ENCODE assay signal across 12 mouse cellular contexts in the genomic region with DNA sequence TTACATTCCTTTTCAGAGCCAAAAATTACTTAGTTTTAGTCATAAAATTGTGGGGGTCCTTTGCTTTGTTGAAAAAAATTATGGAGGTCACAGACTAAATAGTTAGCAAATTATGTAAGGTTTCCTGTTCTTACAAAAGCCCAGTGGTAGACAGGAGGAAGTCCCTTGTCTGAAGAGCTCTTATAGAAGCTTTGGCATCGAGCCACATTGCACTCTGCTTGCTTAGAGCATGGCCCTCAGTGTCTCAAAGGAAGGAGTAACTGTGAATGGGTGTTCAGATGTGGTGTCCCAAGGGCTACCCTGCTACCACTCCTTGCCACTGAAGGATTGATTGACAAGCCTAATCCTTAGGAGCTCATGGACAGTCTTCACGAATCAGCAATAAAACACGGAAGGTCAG. TPM values are rescaled to one million over a fixed set of nuclear protein-coding genes. Genes with fewer than 3 reads are reported as not detected.
DNase-seq lines count a peak whose midpoint lies in the region; ATAC-seq and TF ChIP-seq lines count a peak whose summit lies in the region.
"Had no signal": no experiment of that assay in that cellular context is flagged by ENCODE, and none has a peak within 500 bp of the region (broad histone marks: within the 10 kb centered on the region; RNA-seq: fewer than 3 reads in every experiment).

No protein-coding gene starts in this region.

- no peak overlapping the region for H3K9ac ChIP-seq in forebrain, embryonic 13.5 days

- no peak for TF ChIP-seq POLR2A in spleen, adult 2 months (IDR thresholded peaks at IDR 0.05; ENCODE audit: low read depth, low read length)

- H3K36me3 ChIP-seq in spleen, adult 2 months (ENCODE audit: control insufficient read depth, insufficient read depth, low read length) = no peaks in the 10 kb centered on the region
- no peaks in the 10 kb centered on the region for H3K36me3 ChIP-seq in forebrain, embryonic 13.5 days (ENCODE audit: poor library complexity, severe bottlenecking)

- no peak overlapping the region for H3K4me3 ChIP-seq in spleen, adult 2 months (ENCODE audit: extremely low read depth, insufficient read depth, insufficient read length)
- no peak overlapping the region for H3K4me3 ChIP-seq in forebrain, embryonic 13.5 days

- no peaks in the 10 kb centered on the region for H3K4me1 ChIP-seq in spleen, adult 2 months (ENCODE audit: control insufficient read depth, insufficient read depth, insufficient read length)
- no peaks in the 10 kb centered on the region for H3K4me1 ChIP-seq in forebrain, embryonic 13.5 days

- ATAC-seq in monocyte, adult 5-6 weeks (replicated peaks; ENCODE audit: insufficient number of reproducible peaks, low FRiP score, low TSS enrichment, poor library complexity, severe bottlenecking) = peak; percentile 66
- ATAC-seq in forebrain, embryonic 13.5 days = no peak

- TF ChIP-seq CTCF in spleen, adult 2 months (IDR thresholded peaks at IDR 0.05; ENCODE audit: extremely low read depth, insufficient read depth, insufficient read length, insufficient replicate concordance) = no peak

- 15% methylated on average over 3 of the region's 3 CpGs for WGBS in spleen, adult 2 months
- WGBS in forebrain, embryonic 13.5 days = 67% methylated on average over 3 of the region's 3 CpGs

- DNase-seq in heart, adult 11 months = peak; percentile 92
- DNase-seq in heart, postnatal 25 days (ENCODE audit: low spot score) = no peak
- peak; percentile 5 to 14 for DNase-seq in spleen, adult 2 months (ENCODE audit: low read depth in 1 of 2, low spot score in 2 of 2)
- no peak for DNase-seq in spleen, postnatal 14 days (ENCODE audit: low spot score in 2 of 2)
- peak; percentile 63 for DNase-seq in kidney, postnatal 14 days
- no peak for DNase-seq in c-Kit-positive CD71-positive TER-119-positive erythroid progenitor cells, embryonic 14.5 days (ENCODE audit: low spot score)
- DNase-seq: gastrocnemius, postnatal 10 days had no signal

- intact Hi-C loops in heart, postnatal 25 days (cut with DNase I) = no loop called here

- H3K27ac ChIP-seq in spleen, adult 2 months (ENCODE audit: insufficient read depth, low read length) = no peak overlapping the region
- H3K27ac ChIP-seq in forebrain, embryonic 13.5 days = no peak overlapping the region
- H3K27ac ChIP-seq: macrophage had no signal

- no peaks in the 10 kb centered on the region for H3K9me3 ChIP-seq in forebrain, embryonic 13.5 days (replicated peaks)

- H3K27me3 ChIP-seq in spleen, adult 2 months (ENCODE audit: control insufficient read depth, insufficient read depth, low read length) = no peaks in the 10 kb centered on the region
- H3K27me3 ChIP-seq in forebrain, embryonic 13.5 days = no peaks in the 10 kb centered on the region

- no peak overlapping the region for H3K4me2 ChIP-seq in forebrain, embryonic 13.5 days

RNA-seq across cellular contexts. Expression of a gene that starts 25.3 kb away (rescaled TPM):
- total RNA-seq in heart, postnatal 25 days (2021) = 1 to 10 TPM; 3.1 to 3.7 TPM
- 21.1 and 21.4 TPM in 2 replicates for polyA plus RNA-seq in spleen, adult 2 months (2012; rRNA removed)
- total RNA-seq in monocyte, adult 5-6 weeks (2017) = 0.85 to 26.1 TPM (median 1.6 TPM) in 3 replicates
- 0.74 and 1.0 TPM in 2 replicates for polyA plus RNA-seq in forebrain, embryonic 13.5 days (2015; fragmentation: Nextera tagmentation; extraction: Ambion mirVana)

RNA-seq across cellular contexts. Expression of a gene that starts 40.8 kb away (rescaled TPM):
- total RNA-seq in heart, postnatal 25 days (2021) = 100 to 1,000 TPM in 1 of 2 experiments, 10 to 100 TPM in 1; 87.9 to 103 TPM
- 83.7 and 101 TPM in 2 replicates for polyA plus RNA-seq in spleen, adult 2 months (2012; rRNA removed)
- total RNA-seq in monocyte, adult 5-6 weeks (2017) = 17.5 to 31.1 TPM (median 23.2 TPM) in 3 replicates
- 227 and 236 TPM in 2 replicates for polyA plus RNA-seq in forebrain, embryonic 13.5 days (2015; fragmentation: Nextera tagmentation; extraction: Ambion mirVana)

RNA-seq across cellular contexts. Expression of a gene that starts 40.8 kb away (rescaled TPM):
- total RNA-seq in heart, postnatal 25 days (2021) = 1 to 10 TPM; 2.1 to 2.3 TPM
- polyA plus RNA-seq in spleen, adult 2 months (2012; rRNA removed) = 5.1 and 5.8 TPM in 2 replicates
- total RNA-seq in monocyte, adult 5-6 weeks (2017) = 3.3 to 5.8 TPM in 2 of 3 replicates, not detected in the other
- polyA plus RNA-seq in forebrain, embryonic 13.5 days (2015; fragmentation: Nextera tagmentation; extraction: Ambion mirVana) = 10.7 and 12.1 TPM in 2 replicates

RNA-seq across cellular contexts. Expression of a gene that starts 42.0 kb away (rescaled TPM):
- under 1 TPM in 1 of 2 experiments, not detected in 1; 0.14 TPM for total RNA-seq in heart, postnatal 25 days (2021)
- polyA plus RNA-seq in spleen, adult 2 months (2012; rRNA removed) = 0.12 and 0.13 TPM in 2 replicates
- total RNA-seq in monocyte, adult 5-6 weeks (2017) = 2.5 TPM in 1 of 3 replicates, not detected in the others
- polyA plus RNA-seq in forebrain, embryonic 13.5 days (2015; fragmentation: Nextera tagmentation; extraction: Ambion mirVana) = not detected in 2 replicates
- total RNA-seq: adrenal gland, adult 18-20 months; gastrocnemius, postnatal 10 days; layer of hippocampus, postnatal 10 days had no signal
- polyA plus RNA-seq: macrophage had no signal

RNA-seq across cellular contexts. Expression of a gene that starts 42.7 kb away (rescaled TPM):
- total RNA-seq in heart, postnatal 25 days (2021) = 10 to 100 TPM; 31.4 to 36.7 TPM
- polyA plus RNA-seq in spleen, adult 2 months (2012; rRNA removed) = 60.0 and 85.5 TPM in 2 replicates
- total RNA-seq in monocyte, adult 5-6 weeks (2017) = 8.1 to 28.1 TPM (median 18.3 TPM) in 3 replicates
- 226 and 229 TPM in 2 replicates for polyA plus RNA-seq in forebrain, embryonic 13.5 days (2015; fragmentation: Nextera tagmentation; extraction: Ambion mirVana)

Comparison
In these comparisons a context has a peak if more than half of its experiments do, and no peak if none do; other contexts are left out.
1. DNase-seq: peak in heart, adult 11 months (single experiment), spleen, adult 2 months (2 of 2) and kidney, postnatal 14 days (single experiment); none in heart, postnatal 25 days (single experiment), spleen, postnatal 14 days (0 of 2) and c-Kit-positive CD71-positive TER-119-positive erythroid progenitor cells, embryonic 14.5 days (single experiment).